Comparison of ENCODE assay signal across 21 mouse cellular contexts in genomic region chr2:71698942-71699341, GRCm38 (mm10). TPM values are rescaled to one million over a fixed set of nuclear protein-coding genes. Genes with fewer than 3 reads are reported as not detected.
DNase-seq lines count a peak whose midpoint lies in the region; ATAC-seq and TF ChIP-seq lines count a peak whose summit lies in the region.
"Had no signal": no experiment of that assay in that cellular context is flagged by ENCODE, and none has a peak within 500 bp of the region (broad histone marks: within the 10 kb centered on the region; RNA-seq: fewer than 3 reads in every experiment).

No protein-coding gene starts in this region.

- no peak overlapping the region for H3K9ac ChIP-seq in forebrain, embryonic 15.5 days (replicated peaks)
- no peak overlapping the region for H3K9ac ChIP-seq in lung, embryonic 14.5 days
- H3K9ac ChIP-seq: hindbrain, embryonic 14.5 days; liver, embryonic 12.5 days; lung, embryonic 15.5 days; neural tube, embryonic 12.5 days had no signal

- H3K36me3 ChIP-seq in forebrain, embryonic 10.5 days (replicated peaks) = no peaks in the 10 kb centered on the region
- H3K36me3 ChIP-seq in forebrain, embryonic 15.5 days = no peaks in the 10 kb centered on the region
- no peaks in the 10 kb centered on the region for H3K36me3 ChIP-seq in lung, embryonic 14.5 days (ENCODE audit: insufficient read depth)
- H3K36me3 ChIP-seq in myocyte (ENCODE audit: control insufficient read depth, insufficient read depth) = no peaks in the 10 kb centered on the region
- H3K36me3 ChIP-seq: G1E; liver, embryonic 12.5 days; lung, embryonic 15.5 days; neural tube, embryonic 12.5 days had no signal

- 58% methylated on average over 7 of the region's 7 CpGs for WGBS in forebrain, embryonic 10.5 days
- WGBS in forebrain, embryonic 15.5 days = 58% methylated on average over 7 of the region's 7 CpGs
- 27% methylated on average over 7 of the region's 7 CpGs for WGBS in lung, embryonic 14.5 days

- TF ChIP-seq POLR2A in myocyte (IDR thresholded peaks at IDR 0.05; ENCODE audit: insufficient read length, low read depth) = no peak

- no peak for TF ChIP-seq CTCF in lung, embryonic 14.5 days (IDR thresholded peaks at IDR 0.05; ENCODE audit: low read depth)

- no peak overlapping the region for H3K4me3 ChIP-seq in forebrain, embryonic 10.5 days
- no peak overlapping the region for H3K4me3 ChIP-seq in forebrain, embryonic 15.5 days
- no peak overlapping the region for H3K4me3 ChIP-seq in lung, embryonic 14.5 days (ENCODE audit: low read depth, low read length)
- H3K4me3 ChIP-seq in brown adipose tissue, adult 24 weeks (ENCODE audit: insufficient read depth, low read depth, low read length) = no peak overlapping the region
- no peak overlapping the region for H3K4me3 ChIP-seq in myocyte
- H3K4me3 ChIP-seq: liver, embryonic 12.5 days; lung, embryonic 15.5 days; neural tube, embryonic 12.5 days had no signal

- H3K4me1 ChIP-seq in forebrain, embryonic 10.5 days = peaks cover 15% of the 10 kb centered on the region
- H3K4me1 ChIP-seq in forebrain, embryonic 15.5 days = no peaks in the 10 kb centered on the region
- peaks cover 4% of the 10 kb centered on the region; the same call in 1 of the 2 replicates for H3K4me1 ChIP-seq in lung, embryonic 14.5 days (ENCODE audit: insufficient read depth)
- H3K4me1 ChIP-seq in brown adipose tissue, adult 24 weeks (ENCODE audit: control insufficient read depth, insufficient read depth, insufficient read length, low read length) = peaks cover 11% of the 10 kb centered on the region; the same call in 1 of the 2 replicates
- H3K4me1 ChIP-seq: liver, embryonic 12.5 days; neural tube, embryonic 12.5 days had no signal

- H3K79me2 ChIP-seq in myocyte (ENCODE audit: control insufficient read depth, insufficient read depth) = no peaks in the 10 kb centered on the region

- no peaks in the 10 kb centered on the region for H3K9me3 ChIP-seq in forebrain, embryonic 10.5 days
- H3K9me3 ChIP-seq in forebrain, embryonic 15.5 days = no peaks in the 10 kb centered on the region
- H3K9me3 ChIP-seq in lung, embryonic 14.5 days (ENCODE audit: low read depth, low read length) = no peaks in the 10 kb centered on the region
- H3K9me3 ChIP-seq: G1E; liver, embryonic 12.5 days; lung, embryonic 15.5 days; neural tube, embryonic 12.5 days had no signal

- no peak overlapping the region for H3ac ChIP-seq in myocyte (ENCODE audit: control insufficient read depth, insufficient read length)

- no peak for DNase-seq in forebrain, embryonic 10.5 days (ENCODE audit: extremely low spot score, low spot score)
- peak; percentile 7 for DNase-seq in lung, embryonic 14.5 days
- DNase-seq in lung, postnatal 25 days (ENCODE audit: low spot score) = no peak
- DNase-seq in cerebellum, adult 9-10 months = no peak
- DNase-seq: adrenal gland, adult 8-10 months; cerebellum, adult 9-11 months; gastrocnemius, postnatal 25 days; heart, postnatal 10 days; layer of hippocampus, postnatal 36 days; left cerebral cortex, postnatal 4 days; thymus, postnatal 14 days had no signal

- ATAC-seq in forebrain, embryonic 15.5 days (replicated peaks) = no peak
- ATAC-seq in lung, embryonic 14.5 days (ENCODE audit: insufficient read depth) = no peak
- ATAC-seq in inflammation-experienced regulatory T-cells, adult 6 months = no peak
- ATAC-seq: intestine, postnatal 0 days; liver, embryonic 12.5 days had no signal

- no peak overlapping the region for H3K4me2 ChIP-seq in forebrain, embryonic 15.5 days (replicated peaks)
- no peak overlapping the region for H3K4me2 ChIP-seq in lung, embryonic 14.5 days
- peak overlapping the region; percentile 63 for H3K4me2 ChIP-seq in myocyte (ENCODE audit: low read depth)
- H3K4me2 ChIP-seq: hindbrain, embryonic 14.5 days; liver, embryonic 12.5 days; lung, embryonic 15.5 days; neural tube, embryonic 12.5 days had no signal

- 0 out of 2 replicates have a peak, but pooled peaks cover 8% of the 10 kb centered on the region for H3K27me3 ChIP-seq in forebrain, embryonic 10.5 days (ENCODE audit: poor library complexity, severe bottlenecking)
- no peaks in the 10 kb centered on the region for H3K27me3 ChIP-seq in forebrain, embryonic 15.5 days
- H3K27me3 ChIP-seq in lung, embryonic 14.5 days (ENCODE audit: insufficient read depth, low read length) = no peaks in the 10 kb centered on the region
- no peaks in the 10 kb centered on the region for H3K27me3 ChIP-seq in myocyte (ENCODE audit: control insufficient read depth, insufficient read depth, insufficient read length)
- H3K27me3 ChIP-seq: liver, embryonic 12.5 days; lung, embryonic 15.5 days; neural tube, embryonic 12.5 days had no signal

- 0 out of 2 replicates have a peak overlapping the region, but pooled peaks have one; percentile 6 for H3K27ac ChIP-seq in forebrain, embryonic 10.5 days
- no peak overlapping the region for H3K27ac ChIP-seq in forebrain, embryonic 15.5 days (replicated peaks)
- no peak overlapping the region for H3K27ac ChIP-seq in lung, embryonic 14.5 days (ENCODE audit: low read depth)
- H3K27ac ChIP-seq in brown adipose tissue, adult 24 weeks (replicated peaks; ENCODE audit: low read depth, low read length) = peak overlapping the region; percentile 24; the same call in 1 of the 2 replicates
- H3K27ac ChIP-seq: hindbrain, embryonic 14.5 days; liver, embryonic 12.5 days; lung, embryonic 15.5 days; neural tube, embryonic 12.5 days had no signal

TF ChIP-seq in myocyte, 11 proteins besides CTCF, POLR2A, EP300 and RAD21:
- TF ChIP-seq TCF12 (IDR thresholded peaks at IDR 0.05; ENCODE audit: insufficient read depth, poor library complexity, severe bottlenecking) (no peak), CEBPB (IDR thresholded peaks at IDR 0.05; ENCODE audit: insufficient read depth, poor library complexity, severe bottlenecking) (no peak), E2F4 (IDR thresholded peaks at IDR 0.05; ENCODE audit: insufficient read depth) (no peak), MAX (IDR thresholded peaks at IDR 0.05; ENCODE audit: low read depth) (no peak), TCF3 (IDR thresholded peaks at IDR 0.05; ENCODE audit: insufficient read length, low read depth) (no peak), SRF (IDR thresholded peaks at IDR 0.05; ENCODE audit: control insufficient read depth, insufficient read length, low read depth) (no peak), POLR2AphosphoS2 (IDR thresholded peaks at IDR 0.05; ENCODE audit: insufficient read length, low read depth) (no peak), REST (IDR thresholded peaks at IDR 0.05; ENCODE audit: insufficient read depth, insufficient read length) (no peak), MYOD1 (IDR thresholded peaks at IDR 0.05; ENCODE audit: control insufficient read depth in 1 of 3, insufficient read length in 2 of 3, low read depth in 2 of 3) (no peak), USF1 (IDR thresholded peaks at IDR 0.05; ENCODE audit: low read depth) (no peak), MYOG (IDR thresholded peaks at IDR 0.05; ENCODE audit: control insufficient read depth in 1 of 3, insufficient read depth in 1 of 3, insufficient read length in 2 of 3, low read depth in 2 of 3) (no peak)

RNA-seq across cellular contexts. Expression of gene Itga6, which starts 46.5 kb away (rescaled TPM):
- 45.7 and 47.9 TPM in 2 replicates for polyA plus RNA-seq in forebrain, embryonic 10.5 days (2016; fragmentation: Nextera tagmentation; extraction: Ambion mirVana)
- 25.7 TPM in 2 replicates for polyA plus RNA-seq in forebrain, embryonic 15.5 days (2015; fragmentation: Nextera tagmentation; extraction: Ambion mirVana)
- polyA plus RNA-seq in lung, embryonic 14.5 days (2014; fragmentation: Nextera tagmentation; extraction: Ambion mirVana) = 97.3 and 97.5 TPM in 2 replicates
- 14.9 and 28.2 TPM in 2 replicates for polyA plus RNA-seq in brown adipose tissue, adult 24 weeks (2012; ENCODE audit: insufficient read depth, insufficient read length, missing spikeins)
- 50.4 TPM for polyA plus RNA-seq in myocyte (2012; fragmentation: generic; extraction: Trizol)
- 10 to 100 TPM; 23.9 to 54.9 (median 42.7) TPM for polyA plus RNA-seq in inflammation-experienced regulatory T-cells, adult 6 months (2017; shearing (Covaris generic))

Comparison
In these comparisons a context has a peak if more than half of its experiments do, and no peak if none do; other contexts are left out.
1. H3K27ac ChIP-seq: peak in forebrain, embryonic 10.5 days (single experiment) and brown adipose tissue, adult 24 weeks (single experiment); none in forebrain, embryonic 15.5 days (single experiment) and lung, embryonic 14.5 days (single experiment).